Mouse (Mus musculus): ENCODE measurements at regions not wholly inside any gene's neighbourhood (a gene's known extent, or its start where the extent isn't known, plus 50 kb on each side); places are given as distances from the start of the nearest gene placed in this dataset.

DNA sequence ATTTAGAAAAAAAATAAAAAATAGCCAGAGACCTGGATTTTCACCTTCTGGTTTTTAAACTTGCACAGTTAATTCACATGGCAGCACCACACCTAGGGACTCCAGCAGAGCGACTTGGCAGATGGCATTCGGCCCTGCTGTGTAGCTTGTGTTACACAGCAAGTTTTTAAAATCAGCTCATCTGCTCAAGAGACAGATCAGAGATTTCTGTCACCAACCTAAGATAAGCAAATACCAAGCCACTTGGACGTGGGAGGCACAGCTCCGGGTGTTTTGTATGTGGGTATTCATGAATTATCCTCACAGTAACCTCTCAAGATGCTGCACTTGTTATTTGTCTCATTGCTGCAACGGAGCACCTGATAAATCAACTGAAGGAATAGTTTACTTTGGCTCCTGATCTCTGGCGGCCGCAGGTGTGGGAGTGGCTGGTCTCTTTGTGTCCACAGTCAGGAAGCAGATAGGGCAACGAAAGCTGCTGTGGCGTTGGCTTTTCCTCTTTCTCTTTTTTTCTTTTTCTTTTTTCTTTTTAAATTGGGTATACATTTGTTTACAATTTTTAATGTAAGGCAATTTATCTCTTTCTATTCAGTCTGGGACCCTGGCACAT is 122.1 kb downstream of the Gm9817 start:
- no peak for TF ChIP-seq GATA4 (IDR thresholded peaks at IDR 0.05; ENCODE audit: insufficient replicate concordance, low read length)

DNA sequence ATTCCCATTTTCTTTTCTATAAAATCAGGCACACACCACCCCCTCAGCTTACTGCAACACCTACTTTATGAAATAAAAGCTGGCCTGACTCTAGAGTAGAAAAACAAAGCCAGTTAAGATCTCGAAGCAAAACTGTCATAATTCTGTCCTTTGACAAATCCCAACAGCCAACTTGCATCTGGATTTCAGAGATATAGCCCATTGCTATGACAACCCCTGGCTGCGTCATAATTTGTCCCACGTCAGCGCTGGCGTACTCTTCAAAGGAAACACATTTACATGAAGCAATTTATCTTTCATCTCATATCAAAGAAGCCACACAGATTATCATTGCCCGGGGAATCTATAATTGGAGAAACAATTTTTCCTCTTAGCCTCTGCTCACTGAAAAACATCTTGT is 126.4 kb downstream of the Gm9817 start:
- TF ChIP-seq GATA4 (IDR thresholded peaks at IDR 0.05; ENCODE audit: insufficient replicate concordance, low read length): no peak

DNA sequence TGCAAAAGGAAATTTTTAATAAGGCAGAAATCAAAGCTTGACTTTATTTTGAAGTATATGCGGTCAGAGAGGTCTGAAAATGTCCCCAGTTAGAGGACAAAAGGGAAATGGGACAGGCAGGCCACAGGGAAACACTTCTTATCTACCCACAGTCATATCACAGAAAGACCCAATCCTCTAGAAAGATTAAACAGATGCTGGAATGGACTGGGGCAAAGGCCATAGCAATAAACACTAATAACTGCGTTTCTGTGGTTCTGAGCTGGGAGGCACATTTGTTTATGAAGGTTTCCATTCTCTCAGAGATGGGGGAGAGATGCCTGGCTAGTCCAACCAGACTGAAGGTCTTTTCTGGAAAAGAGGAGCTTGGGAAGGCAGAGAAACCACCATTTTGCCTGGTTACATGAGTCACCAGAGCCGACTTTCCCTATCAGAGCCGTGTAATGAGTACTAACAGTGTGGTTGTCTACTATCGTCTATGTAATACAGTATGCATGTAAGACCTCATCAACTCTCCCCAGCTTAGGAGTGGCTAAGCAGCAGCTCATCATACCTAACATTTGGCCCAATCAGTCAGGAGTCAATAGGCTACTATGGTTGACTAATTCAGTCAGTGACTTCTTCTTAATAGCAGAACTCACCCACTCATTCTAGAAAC is 130.2 kb downstream of the Gm9817 start:
- TF ChIP-seq GATA4 (IDR thresholded peaks at IDR 0.05; ENCODE audit: insufficient replicate concordance, low read length): no peak

DNA sequence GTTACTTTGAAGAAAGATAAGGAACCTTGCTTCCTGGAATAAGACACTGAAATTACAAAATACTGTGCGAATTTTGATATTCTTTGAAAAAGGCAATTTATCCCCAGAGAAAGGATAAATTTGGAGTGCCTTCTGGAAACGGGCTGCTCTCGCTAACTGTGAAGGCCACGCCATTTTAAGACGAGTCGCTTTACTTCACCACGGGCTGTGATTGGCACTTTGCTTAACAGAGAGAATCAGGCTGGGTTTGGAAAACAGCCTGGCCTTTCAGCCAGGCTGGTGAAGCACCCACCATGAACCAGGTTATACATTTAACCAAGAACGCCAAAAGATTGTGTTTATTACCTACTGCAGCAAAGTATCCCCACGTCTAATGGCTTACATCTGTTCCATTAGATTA is 132.7 kb downstream of the Gm9817 start:
- no peak for TF ChIP-seq GATA4 (IDR thresholded peaks at IDR 0.05; ENCODE audit: insufficient replicate concordance, low read length)

DNA sequence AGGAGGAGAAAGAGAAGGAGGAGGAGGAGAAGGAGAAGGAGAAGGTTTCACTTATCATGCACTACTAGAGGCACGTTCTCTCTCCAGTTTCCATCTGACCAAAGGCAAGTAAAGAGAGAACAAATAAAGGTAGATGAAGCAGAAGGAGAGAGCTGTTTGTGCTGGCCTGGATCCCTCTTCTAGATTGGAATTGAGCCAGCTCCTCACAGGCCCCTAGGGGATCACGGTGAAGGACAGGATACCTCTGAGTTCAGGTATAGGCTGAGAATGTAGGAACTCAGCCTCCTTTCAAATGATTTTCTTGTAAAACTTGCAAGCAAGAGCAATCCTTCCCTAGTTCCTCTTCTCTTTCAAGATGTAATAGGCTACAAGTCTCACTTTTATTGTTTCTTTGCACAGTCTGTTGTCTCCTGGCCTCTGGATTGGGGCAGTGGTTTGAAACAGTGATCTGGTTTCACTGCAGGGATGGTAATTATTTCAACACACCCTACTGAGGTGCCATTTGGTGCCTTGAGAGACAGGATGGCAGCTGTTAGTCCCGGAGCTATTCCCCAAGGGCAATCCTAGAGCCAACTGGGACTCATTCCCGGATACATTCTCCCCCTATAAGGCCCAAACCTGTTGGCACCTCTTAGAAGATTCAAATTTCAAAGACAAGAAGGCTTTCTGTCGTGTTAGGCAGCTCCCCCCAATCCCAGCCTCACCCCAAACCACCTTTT is 134.8 kb downstream of the Gm9817 start:
- TF ChIP-seq GATA4 (IDR thresholded peaks at IDR 0.05; ENCODE audit: insufficient replicate concordance, low read length): no peak

DNA sequence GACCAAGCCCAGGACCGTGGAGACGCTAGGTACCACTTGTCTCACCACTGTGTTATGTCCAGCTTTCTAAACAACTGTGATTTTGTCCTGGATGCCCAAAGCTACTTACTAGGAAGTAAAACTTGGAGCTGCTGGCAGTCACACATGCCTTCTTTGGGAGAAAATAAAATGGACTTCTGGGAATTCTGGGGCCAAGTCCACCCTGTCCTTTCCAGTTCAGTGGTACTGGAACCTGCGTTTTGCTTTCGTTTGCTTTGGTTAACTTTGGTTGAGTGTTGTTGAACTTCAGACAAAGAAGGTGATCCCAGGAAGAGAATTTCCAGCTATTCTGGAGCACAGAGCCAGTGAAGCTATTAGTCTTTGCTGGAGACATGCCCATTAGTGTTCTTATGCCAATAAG is 139.8 kb downstream of the Gm9817 start:
- no peak for TF ChIP-seq GATA4 (IDR thresholded peaks at IDR 0.05; ENCODE audit: insufficient replicate concordance, low read length)

DNA sequence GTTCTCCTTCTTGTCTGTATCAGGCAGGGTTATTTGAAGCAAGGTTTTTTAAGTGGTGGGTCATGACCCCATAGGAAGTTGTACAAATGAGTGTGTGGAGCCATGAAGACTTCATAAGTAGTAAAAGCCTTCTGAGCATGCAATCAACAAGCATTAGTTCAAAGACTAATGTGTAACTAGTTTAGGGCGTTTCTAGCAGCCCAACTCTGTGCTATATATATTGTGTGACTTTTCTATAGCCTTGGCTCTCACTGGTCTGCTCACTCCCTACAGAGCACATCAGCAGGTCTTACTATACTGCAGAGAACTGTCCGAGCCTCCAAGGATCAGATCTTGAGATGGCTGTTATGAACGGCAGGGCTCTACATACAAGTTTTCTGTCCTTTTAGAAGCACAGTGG is 141.2 kb downstream of the Gm9817 start:
- no peak for TF ChIP-seq GATA4 (IDR thresholded peaks at IDR 0.05; ENCODE audit: insufficient replicate concordance, low read length)

DNA sequence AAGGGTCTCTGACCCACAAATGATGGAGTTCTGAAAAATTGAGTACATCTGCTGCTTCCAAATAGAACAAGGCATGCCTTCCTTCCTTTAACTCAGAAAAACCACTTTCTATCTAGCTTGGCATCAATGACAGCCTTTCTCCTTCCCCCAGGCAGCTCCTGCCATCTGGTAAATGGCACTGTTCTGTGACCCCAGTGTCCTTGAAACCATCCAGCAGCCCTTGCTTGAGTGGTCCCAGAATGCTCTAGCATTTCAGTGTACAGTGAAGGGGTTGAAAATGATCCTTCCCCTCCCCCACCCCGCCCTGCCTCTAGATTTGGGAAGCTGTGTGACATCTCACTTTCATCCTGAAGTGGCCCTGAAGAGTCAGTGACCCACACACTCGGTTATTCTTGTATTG is 152.3 kb downstream of the Gm9817 start:
- no peak for TF ChIP-seq GATA4 (IDR thresholded peaks at IDR 0.05; ENCODE audit: insufficient replicate concordance, low read length)

DNA sequence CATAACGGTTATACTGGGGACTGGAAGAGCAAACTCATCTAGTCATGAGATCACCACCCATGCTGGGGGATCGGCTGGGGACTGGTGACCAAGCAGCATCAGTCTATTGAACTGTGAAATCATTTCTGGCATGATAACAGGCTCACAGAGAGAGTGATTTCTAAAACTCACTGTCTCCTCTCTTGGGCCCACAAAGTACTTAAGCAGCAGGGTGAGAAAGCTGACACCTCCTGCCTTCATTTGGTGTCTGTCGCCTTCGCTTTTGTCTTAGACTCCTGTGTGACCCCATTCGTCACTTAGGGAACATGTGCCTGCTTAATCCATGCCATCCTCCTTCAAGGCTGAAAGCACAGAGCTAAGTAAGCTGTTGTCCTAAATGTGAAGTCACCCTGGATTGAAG is 154.3 kb upstream of the Mylip start:
- no peak for TF ChIP-seq GATA4 (IDR thresholded peaks at IDR 0.05; ENCODE audit: insufficient replicate concordance, low read length)

DNA sequence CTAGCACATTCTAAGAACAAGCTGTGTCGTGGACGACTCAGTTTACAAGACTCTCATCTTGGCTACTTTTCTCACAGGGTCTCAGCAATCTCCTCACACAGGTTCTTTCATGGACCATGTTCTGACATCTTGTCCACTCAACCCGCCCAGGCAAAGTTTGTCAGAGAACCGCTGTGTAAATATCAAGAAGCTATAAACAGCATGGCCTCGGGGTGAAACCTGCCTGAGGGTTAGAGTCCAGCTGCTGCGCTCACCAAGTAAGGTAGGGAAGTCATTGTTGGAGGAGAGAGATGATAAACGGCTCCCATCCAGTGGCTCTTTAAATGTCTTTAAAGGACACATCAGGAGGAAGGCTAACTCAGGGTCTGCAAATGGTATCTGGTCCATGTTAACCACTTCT is 151.3 kb upstream of the Mylip start:
- no peak for TF ChIP-seq GATA4 (IDR thresholded peaks at IDR 0.05; ENCODE audit: insufficient replicate concordance, low read length)

DNA sequence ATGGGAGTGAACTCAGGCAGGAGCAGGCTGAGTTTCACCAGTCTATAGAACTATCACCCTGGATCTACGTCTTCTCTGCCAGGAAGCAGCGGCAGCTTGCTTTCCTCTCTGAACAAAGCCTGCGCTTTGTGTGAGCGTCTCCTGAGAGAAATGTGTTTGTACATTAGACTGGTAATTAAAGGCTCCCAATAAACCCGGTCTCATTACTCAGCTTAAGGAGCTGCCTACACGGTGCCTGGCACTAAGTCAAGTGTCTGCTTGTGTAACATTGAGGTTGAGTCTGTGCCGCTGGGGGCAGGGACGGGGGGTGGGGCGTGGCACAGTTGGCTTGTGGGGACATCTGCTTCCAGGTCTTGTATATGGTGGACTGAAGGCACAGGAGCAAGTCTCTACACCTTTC is 150.4 kb upstream of the Mylip start:
- TF ChIP-seq GATA4 (IDR thresholded peaks at IDR 0.05; ENCODE audit: insufficient replicate concordance, low read length): no peak

DNA sequence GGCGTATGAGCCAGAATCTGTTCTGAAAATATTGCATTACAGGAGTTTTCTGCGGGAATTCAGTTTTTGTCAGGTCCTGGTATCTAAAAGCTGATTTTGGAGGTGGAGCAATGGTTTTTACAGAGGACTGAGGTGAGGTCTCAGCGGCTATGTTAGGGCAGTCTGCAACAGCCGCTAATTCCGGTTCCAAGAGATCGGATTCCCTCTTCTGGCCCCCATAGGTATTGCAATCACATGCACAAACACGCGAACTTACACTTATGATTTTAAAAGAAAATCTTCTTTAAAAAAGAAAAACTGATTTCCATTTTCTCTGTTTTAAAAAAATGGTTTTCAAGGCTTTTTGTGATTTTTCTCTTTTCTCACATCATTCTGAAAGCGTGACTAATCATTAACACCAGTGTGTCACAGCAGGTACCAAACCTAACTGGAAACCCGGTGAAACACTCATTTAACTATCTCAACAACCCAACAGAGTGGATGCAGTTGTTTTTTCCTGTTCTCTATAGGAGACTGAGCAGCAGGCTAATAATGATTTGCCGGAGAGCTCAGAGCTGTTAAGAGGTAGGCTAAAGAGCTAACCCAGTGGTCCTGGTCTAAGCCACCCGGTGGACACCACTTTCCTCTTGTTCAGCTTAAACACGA is 149.4 kb upstream of the Mylip start:
- no peak for TF ChIP-seq GATA4 (IDR thresholded peaks at IDR 0.05; ENCODE audit: insufficient replicate concordance, low read length)

DNA sequence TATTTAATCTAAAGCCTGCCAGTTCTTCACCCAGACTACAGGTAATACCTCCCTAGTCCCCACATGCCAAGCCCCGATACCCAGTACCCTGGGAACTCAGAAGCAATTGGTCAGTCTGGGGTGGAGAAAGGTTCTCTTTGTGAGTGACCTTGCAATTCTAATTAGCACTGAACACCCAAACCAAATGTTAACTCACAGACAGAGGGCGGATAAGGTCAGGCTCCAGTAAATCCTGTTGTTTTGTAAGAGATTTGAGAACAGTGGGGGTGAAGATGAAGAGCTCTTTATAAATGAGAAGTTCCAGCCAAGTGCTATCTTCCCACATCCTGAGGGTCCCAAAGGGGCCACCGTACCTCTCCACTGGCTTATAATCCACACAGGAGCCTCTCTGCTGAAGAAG is 147.3 kb upstream of the Mylip start:
- TF ChIP-seq GATA4 (IDR thresholded peaks at IDR 0.05; ENCODE audit: insufficient replicate concordance, low read length): no peak

DNA sequence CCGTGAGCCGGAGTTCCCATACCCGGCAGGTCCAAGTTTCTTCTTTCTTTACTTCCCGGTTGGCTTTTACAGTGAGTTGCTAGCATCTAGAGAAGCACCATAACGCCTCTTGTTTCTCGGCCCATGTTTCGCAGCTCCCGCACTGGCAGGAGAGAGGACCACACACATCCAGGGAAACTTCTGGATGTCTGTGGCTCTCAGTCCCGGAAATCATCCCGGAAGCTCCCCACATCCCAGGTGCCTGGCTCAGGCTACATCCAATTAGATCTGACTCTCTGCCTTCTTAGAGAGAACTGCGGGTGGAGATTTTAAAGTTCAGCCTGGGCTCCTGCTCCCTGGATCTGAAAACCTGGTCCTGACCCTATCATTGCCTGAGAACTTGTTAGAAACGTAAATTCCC is 146.8 kb upstream of the Mylip start:
- no peak for TF ChIP-seq GATA4 (IDR thresholded peaks at IDR 0.05; ENCODE audit: insufficient replicate concordance, low read length)

DNA sequence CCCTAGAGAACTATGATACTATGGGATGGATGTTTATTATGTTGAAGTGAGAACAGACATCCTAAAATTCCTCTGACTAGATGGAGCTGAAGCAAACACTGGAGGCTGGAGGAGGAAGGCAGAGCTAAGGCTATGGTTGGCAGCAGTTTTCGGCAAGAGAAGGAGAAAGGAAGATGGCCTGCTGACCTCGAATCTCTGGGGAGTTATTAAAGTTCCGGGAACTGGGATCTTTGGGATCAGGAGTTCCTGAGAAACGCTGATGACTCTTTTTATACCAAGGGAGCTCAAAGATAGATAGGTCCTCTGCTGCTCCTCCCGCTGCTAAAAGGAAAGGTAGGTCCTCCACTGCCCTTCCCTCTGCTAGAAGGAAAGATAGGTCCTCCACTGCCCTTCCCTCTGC is 143.9 kb upstream of the Mylip start:
- TF ChIP-seq GATA4 (IDR thresholded peaks at IDR 0.05; ENCODE audit: insufficient replicate concordance, low read length): no peak

DNA sequence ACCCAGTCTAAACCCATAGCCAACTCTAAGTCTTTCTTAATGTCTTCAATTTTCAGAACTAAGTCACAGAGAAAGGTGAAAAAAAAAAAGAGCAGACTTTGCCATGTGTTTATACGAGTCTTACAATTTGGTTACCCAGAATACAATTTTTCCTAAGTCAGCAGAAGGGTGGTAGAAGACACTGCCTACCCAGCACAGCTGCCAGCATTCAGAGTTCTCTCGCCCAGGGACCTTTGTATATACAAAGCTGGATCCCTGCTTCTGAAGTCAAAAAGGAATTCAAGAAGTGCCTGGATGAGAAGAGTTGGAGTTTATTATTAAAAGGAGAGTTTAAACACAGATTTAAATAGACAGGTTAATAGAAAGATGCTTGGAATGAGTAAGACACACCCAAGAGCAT is 143.2 kb upstream of the Mylip start:
- no peak for TF ChIP-seq GATA4 (IDR thresholded peaks at IDR 0.05; ENCODE audit: insufficient replicate concordance, low read length)
